Mouse (Mus musculus) cerebellum, postnatal 25 days (tissue): ENCODE measurements at regions not wholly inside any gene's neighbourhood (a gene's known extent, or its start where the extent isn't known, plus 50 kb on each side); places are given as distances from the start of the nearest gene placed in this dataset.
A peak's percentile ranks its signal among the peaks of the same experiment; 100 is the strongest.

Source experiments
- DNase-seq, 2 experiments: peaks; one replicate each; pipeline ENCODE4 v3.0.0; 2021; ENCODE audit warnings: mixed read lengths in 2 of 2

DNA sequence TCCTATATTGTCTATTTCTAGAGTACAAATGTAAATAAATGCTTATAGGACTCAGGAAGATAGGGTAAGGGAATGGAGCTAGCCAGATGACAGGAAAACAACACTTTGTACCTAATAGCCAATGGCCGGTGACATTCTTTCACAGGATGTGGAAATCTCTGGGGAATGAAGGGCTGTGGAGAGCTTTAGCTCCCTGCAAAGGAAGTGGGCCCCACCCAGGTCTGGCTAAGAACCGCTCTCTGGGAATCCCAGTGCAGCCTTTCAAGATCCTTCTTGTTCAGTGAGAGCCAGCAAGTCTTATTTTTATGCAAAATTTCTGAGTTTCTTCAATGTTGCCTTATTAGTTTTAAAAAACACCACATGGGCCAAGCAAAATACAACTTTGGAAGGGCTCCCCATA lies 54.7 kb upstream of the Pappa2 start:
- DNase-seq = no peak

DNA sequence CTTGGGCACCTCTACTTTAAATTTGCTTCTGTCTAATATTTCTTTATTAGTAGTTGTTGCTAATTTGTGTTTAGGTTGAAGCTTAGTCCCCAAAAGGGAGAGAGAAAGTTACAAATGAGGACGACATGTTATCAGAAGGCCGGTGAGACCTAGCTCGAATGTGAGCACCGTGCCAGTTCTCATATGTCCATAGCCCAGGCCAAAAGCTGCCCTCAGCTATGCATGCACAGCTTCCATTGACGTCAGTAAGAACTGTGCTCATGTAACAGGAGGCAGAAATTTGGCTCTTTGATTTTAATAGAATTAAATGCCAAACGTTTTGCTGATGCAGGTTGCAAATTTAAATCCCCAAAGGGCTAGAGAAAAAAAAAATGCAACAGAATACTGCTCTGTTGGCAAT lies 56.1 kb upstream of the Pappa2 start:
- no peak for DNase-seq

DNA sequence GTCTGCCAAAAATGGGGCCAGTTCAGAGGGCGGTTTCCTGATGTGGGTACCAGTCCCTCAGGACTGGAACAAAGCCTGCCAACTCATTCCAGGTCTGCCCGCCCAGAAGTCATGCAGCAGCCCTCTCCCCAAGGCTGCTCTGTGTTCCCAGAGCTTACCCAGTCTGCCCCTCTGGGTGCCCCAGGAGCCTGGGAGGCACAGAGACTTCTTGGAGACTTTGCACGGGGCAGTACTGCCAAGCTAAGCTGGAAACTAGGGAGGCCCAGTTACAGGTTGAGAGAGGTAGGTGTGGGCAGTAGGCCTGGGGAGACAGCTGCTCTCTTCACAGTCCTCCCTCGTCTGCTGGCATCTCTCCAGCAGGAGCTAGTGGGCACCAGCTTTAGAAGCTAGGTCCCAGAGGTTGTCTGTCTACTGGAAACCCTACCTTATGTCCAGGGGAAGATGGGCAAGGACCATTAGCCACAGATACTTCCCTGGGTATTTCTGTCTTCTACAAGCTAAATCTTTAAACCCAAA lies 65.6 kb upstream of the Pappa2 start:
- no peak for DNase-seq

DNA sequence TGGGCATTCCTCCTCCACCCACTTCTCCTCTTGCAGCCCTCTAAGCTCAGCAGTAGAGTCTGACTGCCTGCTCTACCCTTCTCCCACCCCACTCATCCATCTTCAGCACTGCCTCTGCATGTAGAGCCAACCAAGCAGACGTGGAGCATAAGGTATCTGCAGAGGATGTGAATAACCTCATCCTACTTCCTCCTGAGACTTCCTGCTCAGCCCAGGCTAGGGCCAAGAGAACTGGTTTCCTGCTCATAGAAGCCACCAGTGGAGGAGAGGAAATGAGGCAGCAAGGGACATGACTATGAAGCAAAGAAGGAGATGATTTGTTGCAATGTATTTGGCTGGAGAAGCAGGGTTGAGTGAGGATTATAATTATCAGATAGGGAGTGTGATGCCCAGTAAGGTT lies 84.7 kb upstream of the Pappa2 start:
- DNase-seq = no peak

DNA sequence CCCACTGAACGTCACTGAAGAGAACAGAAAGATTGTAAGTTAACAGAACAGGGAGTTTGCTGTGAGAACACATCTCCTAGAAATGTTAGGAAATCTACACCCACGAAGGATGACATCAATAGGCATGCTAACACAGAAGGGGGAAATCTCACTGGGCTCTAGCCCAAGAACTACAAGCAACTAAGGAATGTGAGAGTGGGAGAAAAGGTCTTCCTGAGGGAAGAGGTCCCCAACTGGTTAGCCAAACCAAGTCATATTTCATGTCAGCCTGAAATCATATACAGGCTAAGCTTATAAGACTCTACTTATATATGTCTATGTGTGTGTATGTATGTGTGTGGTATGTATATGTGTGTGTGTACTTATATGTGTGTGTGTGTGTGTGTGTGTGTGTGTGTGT lies 118.9 kb upstream of the Pappa2 start:
- DNase-seq = no peak

DNA sequence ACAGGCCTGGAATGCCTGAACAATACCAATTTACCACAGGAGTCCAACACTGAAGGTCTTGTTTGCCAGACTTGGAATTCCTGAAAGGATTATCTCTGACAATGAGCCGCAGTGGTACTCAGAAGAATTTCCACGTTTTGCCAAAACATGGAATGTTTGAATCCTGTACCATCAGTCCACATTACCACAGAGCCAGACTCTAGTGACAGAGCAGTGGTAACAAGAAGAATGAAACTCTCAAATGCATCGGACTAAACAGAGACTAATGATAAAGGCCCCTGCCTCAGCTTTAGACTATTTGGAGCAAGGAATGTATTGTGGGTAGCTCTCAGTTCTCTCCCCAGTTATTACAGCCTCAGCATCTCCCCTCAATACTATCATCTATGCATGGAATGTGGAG lies 109.9 kb upstream of the Cop1 start:
- DNase-seq = no peak

DNA sequence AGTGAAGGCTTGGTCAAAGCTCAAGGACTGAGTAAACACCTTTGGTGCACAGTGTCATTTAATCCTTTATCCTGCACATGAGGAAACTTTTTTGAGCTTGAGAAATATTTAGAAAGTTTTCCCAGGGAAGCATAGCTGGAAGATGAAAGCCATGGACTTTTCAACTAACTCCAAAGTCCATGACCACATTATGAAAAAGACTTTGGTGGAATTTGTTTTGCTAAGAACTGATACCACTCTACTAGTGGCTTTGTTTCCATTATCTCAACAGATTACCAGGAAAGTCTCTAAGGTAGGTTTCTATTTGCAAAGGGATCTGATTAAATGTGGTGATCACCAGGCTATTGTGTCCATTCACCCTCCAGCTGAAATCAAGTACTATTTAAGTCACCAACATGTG lies 107.2 kb upstream of the Cop1 start:
- DNase-seq = no peak

DNA sequence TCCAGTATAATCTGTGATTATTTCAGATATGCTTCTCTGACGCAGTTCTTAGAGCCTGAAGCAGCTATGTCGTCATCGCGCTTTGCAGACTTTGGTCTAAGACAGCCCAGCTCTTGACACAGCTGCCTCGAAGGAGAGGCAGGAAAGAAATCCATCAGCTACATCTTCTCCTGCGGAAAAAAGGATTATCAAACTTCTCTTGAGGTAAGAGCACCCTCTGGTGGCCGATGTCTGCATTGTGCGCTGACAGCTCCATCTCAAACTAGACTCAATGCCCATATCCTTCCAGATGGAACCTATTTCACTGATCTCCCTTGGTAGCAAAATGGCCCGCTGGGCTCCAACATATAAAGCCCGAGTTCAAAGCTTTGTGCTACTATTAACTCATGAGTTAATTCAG lies 96.8 kb upstream of the Cop1 start:
- DNase-seq = peak; percentile 78 to 85

DNA sequence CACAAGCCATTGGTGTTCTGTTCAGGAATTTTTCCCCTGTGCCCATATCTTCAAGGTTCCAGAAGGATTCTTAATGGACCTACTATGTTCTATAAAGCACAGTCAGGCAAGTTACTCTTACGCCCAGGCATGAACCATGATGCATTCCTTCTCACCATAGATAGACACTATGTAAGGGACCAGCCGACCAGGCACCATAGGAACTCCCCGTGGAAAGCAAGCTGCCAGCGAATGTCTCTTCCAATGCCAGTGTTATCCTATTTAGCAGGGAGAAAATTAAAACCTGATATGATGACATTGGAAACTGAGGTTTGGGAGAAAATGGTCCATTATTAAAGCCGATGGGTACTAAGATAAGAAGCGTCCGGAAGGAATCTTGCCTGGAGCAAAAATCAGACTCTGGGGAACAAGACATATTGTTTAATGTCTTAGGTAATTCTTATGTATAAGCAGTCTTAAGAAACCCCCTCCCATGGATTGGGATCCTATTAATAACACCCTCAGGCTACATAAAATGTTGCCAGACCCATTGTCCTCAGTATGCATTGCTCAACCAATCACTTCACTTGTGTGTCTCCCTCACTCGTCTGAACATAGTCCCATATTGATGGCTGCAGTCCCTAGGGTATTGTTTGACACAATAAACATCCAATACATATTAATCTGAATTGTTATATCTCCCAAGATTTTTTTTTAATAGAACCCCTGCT lies 84.2 kb upstream of the Cop1 start:
- no peak for DNase-seq

DNA sequence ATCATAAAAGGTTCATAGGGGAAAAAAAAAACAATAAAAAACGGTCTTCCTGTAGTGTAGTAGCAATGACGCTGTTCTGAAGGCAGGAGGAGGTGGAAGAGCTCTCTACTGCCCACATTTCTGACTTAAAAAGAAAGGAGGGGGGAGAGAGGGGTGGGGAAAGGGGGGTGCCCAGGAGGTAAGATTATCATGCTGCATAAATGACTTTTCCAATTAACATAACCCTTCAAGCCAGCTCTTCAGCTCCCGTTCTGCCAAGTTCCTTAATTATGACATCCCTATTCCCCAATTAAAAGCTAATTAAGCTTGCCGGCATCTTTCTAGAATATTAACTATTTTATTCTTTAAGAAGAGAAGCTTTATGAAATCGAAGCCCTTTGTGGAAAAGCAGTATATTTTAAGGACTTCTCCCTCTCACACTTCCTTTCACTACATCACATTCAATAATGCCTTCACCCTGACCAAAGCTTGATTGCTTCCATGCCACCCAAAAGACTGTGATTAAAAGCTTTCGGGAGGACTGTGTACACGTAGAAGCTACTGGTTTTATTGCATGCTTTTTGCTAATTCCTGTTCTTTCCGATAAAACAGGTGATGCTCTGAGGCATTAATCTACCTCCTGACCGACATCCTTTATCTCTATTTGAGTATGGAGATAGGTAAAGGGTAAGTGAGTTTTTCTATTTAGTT lies 83.5 kb upstream of the Cop1 start:
- no peak for DNase-seq

DNA sequence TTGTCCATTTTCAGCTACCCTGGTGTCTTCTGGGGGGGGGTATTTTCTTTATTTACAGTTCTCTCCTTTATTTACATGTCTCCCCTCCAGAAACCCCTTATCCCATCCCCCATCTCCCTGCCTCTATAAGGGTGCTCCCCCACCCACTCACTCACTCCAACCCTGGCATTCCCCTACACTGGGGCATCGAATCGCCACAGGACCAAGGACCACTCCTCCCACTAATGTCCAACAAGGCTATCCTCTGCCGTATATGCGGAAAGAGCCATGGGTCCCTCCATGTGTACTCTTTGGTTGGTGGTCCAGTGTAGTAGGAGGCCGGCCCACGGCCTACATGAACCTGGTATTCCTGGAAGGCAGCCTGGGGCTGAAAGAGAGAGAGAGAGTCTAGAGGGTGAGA lies 82.9 kb upstream of the Cop1 start:
- no peak for DNase-seq

DNA sequence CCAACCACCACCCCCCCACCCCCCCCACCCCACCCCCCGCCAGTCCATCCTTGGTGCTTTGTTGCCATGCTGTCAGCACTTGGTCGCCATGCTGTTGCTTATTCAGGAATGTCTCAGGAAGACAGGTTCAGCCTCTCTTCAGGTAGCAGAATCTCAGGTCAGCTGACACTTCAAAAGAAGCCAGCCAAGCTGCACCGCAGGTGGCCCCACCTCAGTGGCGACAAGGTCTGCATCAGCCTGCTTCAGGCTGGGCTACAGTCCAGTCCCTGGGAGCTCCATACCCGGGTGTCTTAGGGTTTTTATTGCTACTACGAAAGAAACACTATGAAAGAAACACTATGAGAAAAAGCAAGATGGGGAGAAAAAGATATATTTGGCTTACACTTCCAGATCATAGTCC lies 82.4 kb upstream of the Cop1 start:
- DNase-seq = peak; percentile 50 to 72

DNA sequence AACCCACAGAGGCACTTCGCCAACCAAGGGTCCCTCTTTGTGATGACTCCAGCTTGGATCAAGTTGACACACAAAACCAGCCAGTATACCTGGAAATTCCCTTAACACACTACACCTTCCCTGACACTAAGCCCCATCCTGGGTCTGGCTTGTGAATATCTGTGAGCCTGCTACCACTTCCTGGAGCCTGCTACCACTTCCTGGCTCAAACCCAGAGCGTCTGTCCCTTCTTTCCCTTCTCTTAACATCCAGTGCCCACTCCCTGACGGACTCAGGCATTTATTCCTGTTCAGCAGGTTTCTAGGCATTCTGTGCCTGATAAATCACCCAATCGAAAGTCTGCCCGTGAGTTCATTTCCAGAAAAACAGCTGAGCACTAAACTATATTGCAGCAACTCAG lies 81.8 kb upstream of the Cop1 start:
- DNase-seq = peak; percentile 20 to 31

DNA sequence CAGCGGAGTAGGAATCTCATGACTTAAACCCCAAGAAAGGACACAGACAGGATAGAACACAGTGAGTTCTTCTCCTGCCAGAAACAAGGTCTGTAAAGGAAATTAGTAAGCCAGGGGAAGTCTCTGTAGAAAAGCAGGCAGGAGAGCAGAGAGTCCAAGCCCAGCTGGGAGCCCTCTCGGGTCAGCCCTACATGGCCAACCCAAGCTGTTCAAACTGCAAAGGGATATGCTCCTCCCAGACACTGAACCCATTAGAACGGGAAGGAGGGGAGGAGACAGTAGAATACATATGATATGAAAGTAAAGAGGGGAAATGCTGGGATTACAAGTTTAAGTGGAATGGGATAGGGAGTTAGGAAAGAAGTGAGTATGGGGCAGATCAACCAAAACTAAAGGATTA lies 75.7 kb upstream of the Cop1 start:
- DNase-seq = no peak

DNA sequence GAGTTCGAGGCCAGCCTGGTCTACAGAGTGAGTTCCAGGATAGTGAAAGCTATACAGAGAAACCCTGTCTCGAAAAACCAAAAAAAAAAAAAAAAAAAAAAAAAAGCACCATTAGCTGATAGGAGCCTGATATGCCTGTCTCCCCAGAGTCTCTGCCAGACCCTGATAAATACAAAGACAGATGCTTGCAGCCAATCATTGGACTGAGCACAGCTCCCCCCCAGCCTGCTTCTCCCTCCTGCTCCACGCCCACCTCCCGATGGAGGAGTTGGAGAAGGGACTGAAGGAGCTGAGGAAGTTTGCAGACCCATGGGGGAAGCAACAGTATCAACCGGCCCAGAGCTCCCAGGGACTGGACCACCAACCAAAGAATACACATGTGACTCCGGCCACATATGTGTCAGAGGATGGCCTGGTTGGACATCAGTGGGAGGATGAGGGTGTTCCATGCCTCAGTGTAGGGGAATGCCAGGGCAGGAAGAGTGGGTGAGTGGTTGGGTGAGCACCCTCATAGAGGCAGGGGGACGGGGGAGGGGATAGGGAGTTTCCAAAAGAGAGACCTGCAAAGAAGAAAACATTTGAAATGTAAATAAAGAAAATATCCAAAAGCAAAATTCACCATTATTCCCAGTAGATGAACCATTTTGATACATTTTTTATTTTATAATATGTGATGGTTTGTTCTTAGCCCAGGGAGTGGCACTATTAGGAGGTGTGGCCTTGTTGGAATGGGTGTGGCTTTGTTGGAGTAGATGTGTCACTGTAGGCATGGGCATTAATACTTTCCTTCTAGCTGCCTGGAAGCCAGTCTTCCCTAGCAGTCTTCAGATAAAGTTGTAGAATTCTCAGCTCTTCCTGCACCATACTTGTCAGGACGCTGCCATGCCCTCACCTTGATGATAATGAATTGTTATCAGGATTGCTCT lies 71.8 kb upstream of the Cop1 start:
- DNase-seq = no peak

DNA sequence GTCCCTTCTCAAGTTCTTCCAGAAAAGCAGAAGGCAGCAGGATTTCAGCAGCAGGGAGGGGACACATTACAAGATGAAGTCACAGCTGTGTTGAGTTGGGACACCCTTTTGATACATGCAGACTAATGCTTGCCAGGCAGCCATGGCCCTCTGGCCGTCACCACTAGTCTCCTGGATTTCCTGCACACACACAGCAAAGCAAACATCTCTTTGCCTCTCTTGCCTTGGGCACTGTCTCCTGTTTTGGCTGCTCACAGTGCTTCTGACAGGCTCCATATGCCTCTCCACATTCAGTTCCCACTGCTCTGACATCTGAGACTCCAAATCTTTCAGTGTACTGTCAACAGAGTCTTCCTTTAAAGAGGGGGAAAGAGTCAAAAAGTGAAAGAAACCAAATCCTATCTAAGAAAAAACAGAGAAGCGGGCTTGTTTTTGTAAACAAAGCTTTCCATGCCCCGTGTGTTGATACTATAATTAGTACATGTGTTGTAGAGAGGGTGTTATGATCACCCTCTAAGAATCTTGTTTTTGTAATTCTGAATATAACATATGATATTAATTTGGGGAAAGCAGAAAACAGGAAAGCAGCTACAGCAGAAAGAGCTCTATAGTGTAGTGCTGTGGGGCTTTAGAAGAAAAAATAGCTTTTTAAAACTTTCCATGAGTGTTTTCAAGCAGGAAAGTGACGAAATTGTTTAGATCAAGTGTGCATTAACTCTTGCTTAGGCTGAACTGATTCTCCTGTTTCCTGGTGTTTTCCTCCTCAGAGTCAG lies 68.8 kb upstream of the Cop1 start:
- DNase-seq = peak; percentile 8 to 14

DNA sequence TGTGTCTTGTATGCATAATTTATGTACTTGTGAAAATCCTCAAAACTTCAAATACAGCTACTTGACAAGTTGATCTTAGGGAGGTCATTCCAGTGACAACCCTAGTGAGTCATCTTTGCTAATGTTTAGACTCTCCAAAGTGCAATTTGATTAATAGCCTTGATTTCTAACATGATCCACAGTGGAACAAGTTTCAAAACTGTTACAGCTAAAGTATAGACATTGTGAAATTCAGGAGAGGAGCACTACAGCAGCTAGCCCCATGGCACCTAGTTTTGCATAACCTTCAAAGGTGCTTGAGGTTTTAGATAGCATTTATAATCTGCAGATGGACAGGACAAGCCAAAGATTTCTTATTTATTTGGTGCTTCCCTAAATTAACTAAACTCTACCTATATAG lies 50.1 kb upstream of the Cop1 start:
- DNase-seq = no peak
